Mouse (Mus musculus) cerebellum, adult 11 months (tissue): ENCODE data around the gene Ttc9c.

Experiments
- DNase-seq: peaks from one replicate; pipeline ENCODE4 v3.0.0; 2022

The Ttc9c gene

DNA sequence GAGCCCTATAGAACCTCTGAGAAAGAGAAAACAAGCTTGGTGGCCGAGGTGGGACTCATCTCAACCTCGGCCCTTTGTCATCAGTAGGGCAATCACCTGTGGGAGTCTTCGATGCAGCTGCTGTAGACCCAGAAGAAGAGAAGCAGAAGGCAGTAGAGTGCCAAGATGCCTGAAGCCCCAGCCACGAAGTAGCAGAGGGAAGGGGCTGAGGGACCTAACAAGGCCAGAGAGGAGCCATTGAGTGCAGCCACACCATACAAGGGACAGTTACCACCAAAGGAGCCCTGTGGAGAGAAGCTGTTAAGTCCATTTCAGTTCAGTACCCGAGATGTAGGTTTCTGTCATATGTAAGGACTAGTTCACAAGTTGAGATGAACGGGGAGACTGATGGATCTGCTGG lies 45.7 kb downstream of the Ttc9c start:
- DNase-seq = no peak

DNA sequence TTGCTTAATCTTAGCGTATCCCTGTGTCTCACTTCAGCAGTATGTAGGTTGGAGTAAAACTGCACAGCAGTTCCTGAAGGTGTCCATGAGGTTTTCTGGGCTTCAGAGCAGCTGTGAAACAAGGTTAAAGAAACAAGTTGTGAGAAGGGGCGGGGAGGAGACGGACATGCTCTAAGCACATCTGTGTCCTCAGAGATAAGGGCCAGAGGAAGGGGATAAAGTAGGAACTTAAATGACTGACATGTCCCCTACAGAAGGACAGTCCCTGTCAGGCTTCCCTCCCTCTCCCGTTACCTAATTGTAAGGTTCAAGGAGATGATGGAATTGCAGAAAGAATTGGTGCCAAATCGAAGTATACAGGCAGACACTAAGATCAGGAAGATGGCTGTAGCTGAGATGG lies 46.1 kb downstream of the Ttc9c start:
- DNase-seq = no peak

DNA sequence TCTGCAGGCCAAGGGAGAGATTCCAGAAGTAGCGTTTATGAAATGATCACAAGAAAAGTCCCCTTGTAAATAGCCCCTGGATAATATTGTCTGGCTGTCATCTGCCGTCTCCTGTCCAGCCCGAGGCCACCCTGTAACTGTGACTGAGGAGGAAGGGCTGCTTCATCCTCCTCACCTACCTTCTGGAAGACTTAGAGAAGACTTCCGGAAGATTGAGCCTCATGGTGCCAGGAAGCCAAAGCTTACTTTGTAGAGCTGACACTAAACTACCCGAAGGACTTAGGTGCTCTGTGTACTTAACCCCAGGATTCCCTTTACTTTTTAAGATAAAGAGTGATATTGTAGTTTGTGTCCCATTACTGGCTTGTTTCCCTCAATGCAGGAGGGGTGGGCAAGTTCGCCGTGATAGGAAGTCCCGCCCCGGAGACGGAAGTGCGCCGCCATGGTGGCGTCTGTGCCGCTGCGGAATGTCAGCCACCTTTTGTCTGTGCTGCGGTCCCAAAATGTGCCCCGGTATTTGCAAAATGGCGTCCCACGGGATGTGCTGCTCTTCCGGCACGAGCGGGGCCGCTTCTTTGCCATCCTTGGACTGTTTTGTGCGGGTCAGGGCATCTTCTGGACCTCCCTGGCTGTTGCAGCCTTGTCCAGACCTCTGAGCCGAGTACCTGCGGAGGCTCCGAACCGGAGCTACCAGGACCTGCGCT lies 48.4 kb downstream of the Ttc9c start, which contains the start of gene Tmem223:
TSS of gene Tmem223 (plus strand) at position 430 of the 704 bp plus-strand sequence.
- DNase-seq = peak; percentile 71

DNA sequence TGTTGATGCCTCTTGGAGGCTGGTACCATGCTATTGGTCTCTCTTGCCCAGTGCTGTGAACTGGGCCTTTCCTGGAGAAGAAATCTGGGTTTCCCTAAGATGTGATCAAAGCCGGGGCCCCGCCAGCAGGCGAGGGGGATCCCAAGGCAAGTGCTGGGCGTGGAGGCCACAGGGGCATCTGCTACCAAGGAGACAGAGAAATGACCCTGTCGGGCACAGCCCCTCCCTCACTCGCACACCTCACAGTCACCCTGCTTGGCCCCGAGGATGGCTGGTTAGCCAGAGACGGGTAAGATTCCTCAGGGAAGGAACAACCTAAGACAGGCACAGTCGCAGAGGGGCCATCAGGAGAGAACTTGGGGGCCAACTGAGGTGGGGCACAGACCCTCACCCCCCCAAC lies 53.6 kb downstream of the Ttc9c start:
- no peak for DNase-seq

DNA sequence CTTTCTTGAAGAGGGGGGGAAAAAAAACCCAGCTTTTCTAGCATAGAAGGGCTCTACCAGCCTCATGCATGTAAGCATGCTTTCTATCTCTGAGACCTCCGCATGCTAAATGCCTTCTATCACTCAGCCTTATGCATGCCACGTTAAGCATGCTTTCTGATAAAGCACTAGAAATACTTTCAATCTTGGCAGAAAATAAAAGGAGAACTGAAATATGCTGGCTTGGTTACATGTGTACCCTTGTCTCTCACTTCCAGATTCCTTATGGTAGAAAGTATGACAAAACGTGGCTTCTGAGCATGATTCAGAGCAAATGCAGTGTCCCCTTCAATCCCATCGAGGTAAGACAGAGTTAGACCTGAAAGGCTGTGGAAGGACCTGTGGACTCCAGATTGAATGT lies 55.9 kb downstream of the Ttc9c start:
- DNase-seq = no peak

DNA sequence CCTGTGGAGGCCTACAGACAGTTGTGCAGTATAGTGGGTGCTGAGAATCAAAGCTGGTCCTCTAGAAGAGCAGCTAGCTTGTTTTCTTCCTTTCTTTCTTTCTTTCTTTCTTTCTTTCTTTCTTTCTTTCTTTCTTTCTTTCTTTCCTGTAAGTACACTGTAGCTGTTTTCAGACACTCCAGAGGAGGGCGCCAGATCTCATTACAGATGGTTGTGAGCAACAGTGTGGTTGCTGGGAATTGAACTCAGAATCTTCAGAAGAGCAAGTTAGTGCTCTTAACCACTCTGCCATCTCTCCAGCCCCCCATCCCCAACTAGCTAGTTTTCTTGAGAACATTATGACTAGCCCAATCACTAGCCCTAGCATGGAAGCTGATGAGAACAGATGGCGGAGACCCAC lies 58.4 kb downstream of the Ttc9c start:
- DNase-seq = no peak
